Mouse (Mus musculus) liver, postnatal 0 days (tissue): ENCODE data around the gene Cstf2. TPM values are rescaled to one million over a fixed set of nuclear protein-coding genes. Genes with fewer than 3 reads are reported as not detected.

Source experiments
- ATAC-seq: fragments of 200-750 bp; cut with Nextera tagmentation; 2 replicates; pipeline ENCODE4 v1.8.0; 2017; ENCODE audit warnings: mild to moderate bottlenecking, moderate library complexity
- DNase-seq: peaks from one replicate; pipeline ENCODE4 v3.0.0-alpha.2; 2016
- H3K27ac ChIP-seq: fragments of 300-500 bp; sonication (generic); 2 replicates; pipeline ENCODE4 v1.5.1; 2014; ENCODE audit warnings: antibody characterized with exemption, moderate library complexity, mild to moderate bottlenecking, low read depth
- H3K27me3 ChIP-seq: fragments of 300-500 bp; sonication (generic); 2 replicates; pipeline ENCODE4 v1.6.1; 2014; ENCODE audit warnings: low read length, control low read depth, mixed read lengths; ENCODE audit not compliant: insufficient read depth
- H3K36me3 ChIP-seq: fragments of 300-500 bp; sonication (generic); replicated peaks from 2 replicates; pipeline ENCODE4 v1.6.1; 2014; ENCODE audit warnings: mild to moderate bottlenecking, control low read depth, low read length, moderate library complexity, mixed read lengths; ENCODE audit not compliant: insufficient read depth
- H3K4me1 ChIP-seq: fragments of 300-500 bp; sonication (generic); 2 replicates; pipeline ENCODE4 v1.6.1; 2014; ENCODE audit warnings: antibody characterized with exemption, mild to moderate bottlenecking, control low read depth; ENCODE audit not compliant: insufficient read depth
- H3K4me2 ChIP-seq: fragments of 300-500 bp; sonication (generic); 2 replicates; pipeline ENCODE4 v1.6.1; 2014; ENCODE audit warnings: low read depth, mild to moderate bottlenecking, low read length, moderate library complexity, mixed read lengths
- H3K4me3 ChIP-seq: fragments of 300-500 bp; sonication (generic); 2 replicates; pipeline ENCODE4 v1.5.1; 2014; ENCODE audit warnings: low read depth, low read length
- H3K9ac ChIP-seq: fragments of 300-500 bp; sonication (generic); replicated peaks from 2 replicates; pipeline ENCODE4 v1.6.1; 2014; ENCODE audit warnings: mild to moderate bottlenecking, moderate library complexity
- H3K9me3 ChIP-seq: fragments of 300-500 bp; sonication (generic); 2 replicates; pipeline ENCODE4 v1.6.1; 2016; ENCODE audit warnings: mild to moderate bottlenecking, control low read depth, low read length, mixed read lengths
- CTCF ChIP-seq: sonication (generic); IDR thresholded peaks from 2 replicates; pipeline ENCODE4 v1.5.1; 2016; ENCODE audit warnings: antibody characterized with exemption, low read depth
- EP300 ChIP-seq: IDR thresholded peaks from 2 replicates; pipeline ENCODE4 v1.6.1; 2016; ENCODE audit warnings: antibody characterized with exemption, low read depth, mild to moderate bottlenecking
- WGBS: fragments of 180-500 bp; shearing (Covaris S2); extraction: QIAGEN DNeasy Blood & Tissue Kit; methylation state at CpG from one replicate; pipeline ENCODE4 v1.1.7; 2014; ENCODE audit not compliant: insufficient replicate concordance; 5-methylcytosine and 5-hydroxymethylcytosine counted together
- polyA plus RNA-seq: library from polyadenylated mRNA; unstranded; fragments of >200 nt; fragmentation: Nextera tagmentation; extraction: Ambion mirVana; gene quantifications from 2 replicates; pipeline ENCODE4 v1.2.1, GENCODE M21; 2015

Gene Cstf2
- polyA plus RNA-seq, 1 experiment from 2014 or later = 9.7 TPM

DNA sequence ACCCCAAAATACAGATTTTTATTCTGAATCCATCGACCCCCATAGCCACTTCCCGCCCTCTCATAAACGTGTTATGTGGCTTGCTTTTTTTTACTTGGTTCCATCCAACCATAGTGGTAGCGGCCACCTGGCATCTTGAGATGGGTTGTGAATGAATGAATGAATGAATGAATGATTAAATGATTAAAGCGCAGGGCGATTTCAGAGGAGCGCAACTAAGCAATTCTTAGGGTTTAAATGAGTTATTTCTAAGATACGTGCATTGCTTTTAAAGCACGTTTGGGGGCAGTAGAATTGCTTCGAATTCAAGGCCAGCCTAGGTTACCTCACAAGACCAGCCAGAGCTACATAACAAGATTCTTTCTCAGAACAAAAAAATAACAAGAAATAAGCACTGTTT, 777 bp downstream of the Cstf2 start:
- H3K27ac ChIP-seq = peak overlapping the region; percentile 87
- H3K9me3 ChIP-seq = no peaks in the 10 kb centered on the region
- DNase-seq (no peak), ATAC-seq (no peak)
- 9% methylated on average over 10 of the region's 10 CpGs for WGBS
- no peaks in the 10 kb centered on the region for H3K27me3 ChIP-seq
- H3K9ac ChIP-seq = peak overlapping the region; percentile 72
- peaks cover 4% of the 10 kb centered on the region; the same call in 1 of the 2 replicates for H3K36me3 ChIP-seq
- H3K4me1 ChIP-seq = no peaks in the 10 kb centered on the region
- TF ChIP-seq EP300 = no peak
- no peak for TF ChIP-seq CTCF
- peak overlapping the region; percentile 74 for H3K4me2 ChIP-seq
- H3K4me3 ChIP-seq = peak overlapping the region; percentile 71

- 0 out of 2 replicates have a peak, but pooled peaks cover 9% of the 10 kb centered on the region for H3K36me3 ChIP-seq
- no peak overlapping the region for H3K27ac ChIP-seq
- no peak overlapping the region for H3K4me3 ChIP-seq
- no peak overlapping the region for H3K4me2 ChIP-seq
- no peak for DNase-seq
- 75% methylated on average over 1 of the region's 1 CpGs for WGBS
- no peak for ATAC-seq
- H3K9me3 ChIP-seq = no peaks in the 10 kb centered on the region
- no peaks in the 10 kb centered on the region for H3K27me3 ChIP-seq
- no peak for TF ChIP-seq EP300
- H3K4me1 ChIP-seq = no peaks in the 10 kb centered on the region
- no peak overlapping the region for H3K9ac ChIP-seq
Observed at GRCm38 (mm10) chrX:134085453-134085852, 26.5 kb downstream of the Cstf2 start.

- no peak overlapping the region for H3K27ac ChIP-seq
- WGBS = 46% methylated on average over 2 of the region's 2 CpGs
- no peak overlapping the region for H3K9ac ChIP-seq
- no peak for ATAC-seq
- H3K4me2 ChIP-seq = no peak overlapping the region
- H3K4me1 ChIP-seq = no peaks in the 10 kb centered on the region
- no peak for DNase-seq
- H3K4me3 ChIP-seq = no peak overlapping the region
- no peaks in the 10 kb centered on the region for H3K27me3 ChIP-seq
- no peaks in the 10 kb centered on the region for H3K9me3 ChIP-seq
- H3K36me3 ChIP-seq = no peaks in the 10 kb centered on the region
- TF ChIP-seq EP300 = no peak
- no peak for TF ChIP-seq CTCF
Observed at GRCm38 (mm10) chrX:134102641-134103040, 43.7 kb downstream of the Cstf2 start.

DNA sequence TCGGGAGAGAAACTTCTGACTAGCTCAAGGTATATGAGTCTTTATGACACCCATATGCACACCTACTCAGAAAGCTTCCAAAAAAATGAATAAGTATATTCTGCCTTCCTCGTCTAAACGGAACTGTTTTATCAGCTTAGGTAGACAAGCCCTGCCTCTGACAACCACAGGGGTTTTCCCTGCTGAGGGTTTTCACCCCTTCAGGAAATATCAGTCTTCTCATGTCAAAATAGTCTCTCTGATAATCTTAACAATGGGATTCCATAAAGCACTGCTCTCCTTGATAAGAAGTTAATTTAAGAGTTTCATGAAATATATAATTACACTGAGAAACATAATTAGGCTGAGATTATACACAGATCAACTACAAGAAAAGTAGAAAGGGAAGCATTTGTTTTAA, 52.8 kb downstream of the Cstf2 start:
- no peak overlapping the region for H3K4me2 ChIP-seq
- ATAC-seq = no peak
- H3K9me3 ChIP-seq = no peaks in the 10 kb centered on the region
- no peak overlapping the region for H3K9ac ChIP-seq
- DNase-seq = no peak
- no peaks in the 10 kb centered on the region for H3K27me3 ChIP-seq
- TF ChIP-seq CTCF (no peak), EP300 (no peak)
- H3K36me3 ChIP-seq = no peaks in the 10 kb centered on the region
- H3K27ac ChIP-seq = no peak overlapping the region
- no peak overlapping the region for H3K4me3 ChIP-seq
- no peaks in the 10 kb centered on the region for H3K4me1 ChIP-seq
- 37% methylated on average over 3 of the region's 3 CpGs for whole genome bisulfite sequencing

GRCm38 (mm10) chrX:134116417-134116816, 57.4 kb downstream of the Cstf2 start:
- H3K9me3 ChIP-seq = no peaks in the 10 kb centered on the region
- DNase-seq (no peak), ATAC-seq (no peak)
- no peak for TF ChIP-seq EP300
- no peak for TF ChIP-seq CTCF
- H3K27me3 ChIP-seq = no peaks in the 10 kb centered on the region
- no peak overlapping the region for H3K4me3 ChIP-seq
- no peaks in the 10 kb centered on the region for H3K4me1 ChIP-seq
- no peak overlapping the region for H3K4me2 ChIP-seq
- 37% methylated on average over 3 of the region's 3 CpGs for WGBS
- H3K9ac ChIP-seq = no peak overlapping the region
- no peaks in the 10 kb centered on the region for H3K36me3 ChIP-seq
- H3K27ac ChIP-seq = no peak overlapping the region

DNA sequence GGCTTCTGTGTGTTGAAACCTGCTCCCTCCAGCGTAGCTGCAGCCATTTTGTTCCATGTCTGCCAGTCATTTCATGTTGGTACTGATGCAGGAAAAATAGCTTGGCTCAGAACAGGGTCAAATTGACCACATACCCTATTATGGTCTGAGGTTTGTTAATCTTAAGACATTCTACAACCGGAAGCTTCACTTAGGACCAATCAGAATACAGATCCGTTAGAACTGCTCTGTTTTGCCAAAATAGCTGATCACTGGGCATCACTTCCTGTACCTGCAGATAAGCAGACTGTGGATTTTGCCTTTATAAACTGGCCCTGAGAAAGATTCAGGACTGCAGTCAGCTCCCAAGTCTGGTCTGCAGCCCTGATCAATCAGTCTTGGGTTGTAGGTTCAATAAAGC, 69.6 kb downstream of the Cstf2 start:
- Histone ChIP-seq H3K9me3 (no peaks in the 10 kb centered on the region), H3K4me1 (no peaks in the 10 kb centered on the region), H3K27ac (no peak overlapping the region), H3K4me3 (no peak overlapping the region), H3K36me3 (no peaks in the 10 kb centered on the region), H3K9ac (no peak overlapping the region), H3K27me3 (no peaks in the 10 kb centered on the region), H3K4me2 (no peak overlapping the region)
- WGBS = 63% methylated on average over 3 of the region's 3 CpGs
- no peak for TF ChIP-seq CTCF
- no peak for TF ChIP-seq EP300
- DNase-seq (no peak), ATAC-seq (no peak)

DNA sequence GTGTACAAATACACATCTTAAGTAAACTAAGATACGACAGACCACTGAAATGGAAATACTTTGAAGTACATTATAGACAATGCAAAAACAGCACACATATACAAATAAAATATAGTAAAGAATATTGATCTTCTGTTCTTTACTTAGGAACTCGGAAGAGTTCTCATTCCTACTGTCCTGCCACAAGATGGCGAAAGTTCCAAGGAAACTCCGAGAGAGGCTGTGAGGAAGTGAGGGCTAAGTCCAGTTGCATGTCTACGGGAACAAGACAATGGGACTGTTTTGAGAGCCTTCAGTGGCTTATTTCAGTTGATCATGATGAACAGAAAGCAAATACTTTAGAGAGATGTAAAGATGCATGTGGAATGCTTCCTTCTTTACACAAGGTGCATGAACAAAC, 73.3 kb downstream of the Cstf2 start:
- no peak overlapping the region for H3K9ac ChIP-seq
- H3K36me3 ChIP-seq = no peaks in the 10 kb centered on the region
- DNase-seq (no peak), ATAC-seq (no peak)
- no peaks in the 10 kb centered on the region for H3K27me3 ChIP-seq
- H3K27ac ChIP-seq = no peak overlapping the region
- 37% methylated on average over 5 of the region's 5 CpGs for WGBS
- no peak overlapping the region for H3K4me3 ChIP-seq
- H3K4me2 ChIP-seq = no peak overlapping the region
- no peak for TF ChIP-seq EP300
- TF ChIP-seq CTCF = peak; percentile 36
- no peaks in the 10 kb centered on the region for H3K9me3 ChIP-seq
- no peaks in the 10 kb centered on the region for H3K4me1 ChIP-seq
